Mouse (Mus musculus): ENCODE data around the gene Rbbp8nl. TPM values are rescaled to one million over a fixed set of nuclear protein-coding genes. Genes with fewer than 3 reads are reported as not detected.
A peak's percentile ranks its signal among the peaks of the same experiment; 100 is the strongest.

The Rbbp8nl gene
- polyA plus RNA-seq, 1 experiment from 2014 or later = 1.2 TPM

DNA sequence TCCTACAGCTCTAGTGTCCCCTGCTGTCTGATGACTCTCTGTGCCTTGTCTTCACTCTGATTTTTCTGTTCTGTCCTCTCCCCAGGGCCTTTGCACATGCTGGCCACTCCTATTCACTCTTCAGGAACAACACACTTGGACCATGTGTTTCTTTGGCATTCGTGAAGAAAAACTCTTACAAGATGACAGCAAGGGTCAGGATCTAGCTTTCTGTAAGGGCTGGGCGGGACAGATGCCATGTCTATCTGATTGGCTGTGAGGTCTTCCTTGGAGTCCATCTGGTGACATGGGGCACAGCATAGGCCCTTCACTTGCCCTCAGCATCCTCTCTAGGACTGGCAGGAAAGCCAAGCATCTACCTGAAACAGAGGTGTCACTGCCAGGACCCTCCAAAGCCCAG, 16.3 kb upstream of the Rbbp8nl start:
- H3K4me2 ChIP-seq (replicated peaks) = no peak overlapping the region
- H3K36me3 ChIP-seq = no peaks in the 10 kb centered on the region
- H3K4me3 ChIP-seq = no peak overlapping the region
- ATAC-seq (ENCODE audit: low FRiP score, low read depth) = no peak
- no peaks in the 10 kb centered on the region for H3K27me3 ChIP-seq
- no peak overlapping the region for H3K27ac ChIP-seq
- H3K9ac ChIP-seq = no peak overlapping the region
- no peaks in the 10 kb centered on the region for H3K4me1 ChIP-seq
- 0 out of 2 replicates have a peak, but pooled peaks cover 3% of the 10 kb centered on the region for H3K9me3 ChIP-seq
- WGBS = 75% methylated on average over 2 of the region's 2 CpGs

GRCm38 (mm10) chr2:180305490-180305889, 15.8 kb upstream of the Rbbp8nl start:
- Histone ChIP-seq H3K36me3 (no peaks in the 10 kb centered on the region), H3K27me3 (no peaks in the 10 kb centered on the region), H3K9me3 (0 out of 2 replicates have a peak, but pooled peaks cover 3% of the 10 kb centered on the region), H3K4me2 (replicated peaks) (no peak overlapping the region), H3K27ac (no peak overlapping the region), H3K4me1 (no peaks in the 10 kb centered on the region), H3K4me3 (no peak overlapping the region), H3K9ac (no peak overlapping the region)
- 77% methylated on average over 3 of the region's 3 CpGs for WGBS
- no peak for ATAC-seq (ENCODE audit: low FRiP score, low read depth)

GRCm38 (mm10) chr2:180304554-180304953, 14.9 kb upstream of the Rbbp8nl start:
- no peaks in the 10 kb centered on the region for H3K27me3 ChIP-seq
- H3K9me3 ChIP-seq = 0 out of 2 replicates have a peak, but pooled peaks cover 3% of the 10 kb centered on the region
- no peaks in the 10 kb centered on the region for H3K36me3 ChIP-seq
- ATAC-seq (ENCODE audit: low FRiP score, low read depth) = no peak
- no peak overlapping the region for H3K27ac ChIP-seq
- H3K4me3 ChIP-seq = no peak overlapping the region
- WGBS = 66% methylated on average over 4 of the region's 4 CpGs
- no peaks in the 10 kb centered on the region for H3K4me1 ChIP-seq
- no peak overlapping the region for H3K4me2 ChIP-seq (replicated peaks)
- H3K9ac ChIP-seq = no peak overlapping the region

GRCm38 (mm10) chr2:180303468-180303867, 13.8 kb upstream of the Rbbp8nl start:
- Histone ChIP-seq H3K4me2 (replicated peaks) (no peak overlapping the region), H3K4me1 (no peaks in the 10 kb centered on the region), H3K27me3 (no peaks in the 10 kb centered on the region), H3K9ac (no peak overlapping the region), H3K36me3 (no peaks in the 10 kb centered on the region), H3K4me3 (no peak overlapping the region), H3K9me3 (0 out of 2 replicates have a peak, but pooled peaks cover 3% of the 10 kb centered on the region), H3K27ac (no peak overlapping the region)
- ATAC-seq (ENCODE audit: low FRiP score, low read depth) = no peak
- 43% methylated on average over 12 of the region's 12 CpGs for WGBS

DNA sequence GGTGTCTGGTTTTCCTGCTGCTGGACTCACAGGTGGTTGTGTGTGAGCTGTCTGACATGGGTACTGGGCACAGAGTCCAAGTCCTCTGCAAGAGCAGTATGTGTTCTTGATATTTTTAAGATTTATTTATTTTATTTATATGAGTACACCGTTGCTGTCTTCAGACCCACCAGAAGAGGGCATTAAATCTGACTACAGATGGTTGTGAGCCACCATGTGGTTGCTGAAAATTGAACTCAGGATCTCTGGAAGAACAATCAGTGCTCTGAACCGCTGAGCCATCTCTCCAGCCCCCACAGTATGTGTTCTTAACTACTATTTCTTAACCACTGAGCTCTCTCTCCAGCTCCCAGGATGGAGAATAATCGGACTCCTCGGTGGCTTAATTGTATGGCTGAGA, 12.5 kb upstream of the Rbbp8nl start:
- Histone ChIP-seq H3K4me2 (replicated peaks) (no peak overlapping the region), H3K9ac (no peak overlapping the region), H3K9me3 (0 out of 2 replicates have a peak, but pooled peaks cover 3% of the 10 kb centered on the region), H3K27ac (no peak overlapping the region), H3K36me3 (no peaks in the 10 kb centered on the region), H3K4me1 (no peaks in the 10 kb centered on the region), H3K4me3 (no peak overlapping the region), H3K27me3 (no peaks in the 10 kb centered on the region)
- 83% methylated on average over 4 of the region's 4 CpGs for WGBS
- ATAC-seq (ENCODE audit: low FRiP score, low read depth) = no peak

DNA sequence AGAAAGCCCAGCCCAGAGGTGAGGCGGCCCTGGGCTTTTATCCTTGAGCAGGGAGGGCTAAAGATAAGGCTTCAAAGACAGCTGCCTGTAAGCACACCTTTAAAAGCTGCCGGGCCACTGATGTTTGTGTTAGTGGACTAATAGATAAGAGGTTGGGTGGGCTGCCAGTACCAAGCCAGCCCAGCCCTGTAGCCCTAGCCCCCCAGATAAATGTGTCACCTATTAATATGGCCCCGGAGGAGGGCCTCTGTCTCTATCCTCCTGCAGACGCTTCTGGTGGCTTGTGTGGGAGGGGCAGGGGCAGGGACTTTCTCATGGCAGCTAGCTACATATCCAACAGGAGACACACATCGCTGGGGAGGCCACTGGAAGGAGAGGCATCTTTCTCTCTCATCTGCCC, 11.1 kb upstream of the Rbbp8nl start:
- Histone ChIP-seq H3K4me2 (replicated peaks) (no peak overlapping the region), H3K27ac (no peak overlapping the region), H3K27me3 (no peaks in the 10 kb centered on the region), H3K36me3 (no peaks in the 10 kb centered on the region), H3K4me3 (no peak overlapping the region), H3K9me3 (0 out of 2 replicates have a peak, but pooled peaks cover 3% of the 10 kb centered on the region), H3K9ac (no peak overlapping the region), H3K4me1 (no peaks in the 10 kb centered on the region)
- 23% methylated on average over 5 of the region's 5 CpGs for WGBS
- ATAC-seq (ENCODE audit: low FRiP score, low read depth) = no peak

- WGBS = 61% methylated on average over 2 of the region's 2 CpGs
- H3K27ac ChIP-seq = no peak overlapping the region
- H3K9me3 ChIP-seq = 0 out of 2 replicates have a peak, but pooled peaks cover 3% of the 10 kb centered on the region
- H3K4me2 ChIP-seq (replicated peaks) = no peak overlapping the region
- no peak overlapping the region for H3K9ac ChIP-seq
- no peaks in the 10 kb centered on the region for H3K4me1 ChIP-seq
- H3K36me3 ChIP-seq = no peaks in the 10 kb centered on the region
- ATAC-seq (ENCODE audit: low FRiP score, low read depth) = no peak
- no peaks in the 10 kb centered on the region for H3K27me3 ChIP-seq
- no peak overlapping the region for H3K4me3 ChIP-seq
These were observed 10.6 kb upstream of the Rbbp8nl start for GRCm38 (mm10) chr2:180300252-180300651.

DNA sequence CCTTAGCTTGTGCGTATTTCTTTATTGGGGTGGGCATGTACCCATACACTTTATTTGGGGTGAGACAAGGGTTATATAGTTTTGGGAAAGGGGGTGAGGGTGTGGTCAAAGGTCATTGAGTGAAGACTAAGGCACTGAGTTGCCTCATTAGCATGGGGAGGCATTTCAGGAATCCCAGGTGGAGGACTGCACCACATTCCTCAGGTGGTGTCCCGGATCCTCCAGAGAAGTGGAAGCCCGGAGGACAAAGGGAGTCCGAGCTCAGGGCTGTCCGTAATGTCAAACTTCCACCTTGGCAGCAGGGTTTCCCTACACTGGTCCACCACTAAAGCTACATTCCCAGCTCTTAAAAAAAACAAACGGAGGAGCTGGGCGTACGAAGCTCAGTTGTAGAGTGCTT, 3.2 kb upstream of the Rbbp8nl start:
- Histone ChIP-seq H3K9ac (no peak overlapping the region), H3K9me3 (no peaks in the 10 kb centered on the region), H3K4me1 (peaks cover 6% of the 10 kb centered on the region; the same call in 1 of the 2 replicates), H3K4me2 (replicated peaks) (no peak overlapping the region), H3K27me3 (no peaks in the 10 kb centered on the region), H3K36me3 (no peaks in the 10 kb centered on the region), H3K4me3 (no peak overlapping the region), H3K27ac (no peak overlapping the region)
- no peak for ATAC-seq (ENCODE audit: low FRiP score, low read depth)
- 68% methylated on average over 8 of the region's 8 CpGs for WGBS

GRCm38 (mm10) chr2:180292026-180292425, 2.3 kb upstream of the Rbbp8nl start:
- no peak overlapping the region for H3K27ac ChIP-seq
- no peaks in the 10 kb centered on the region for H3K36me3 ChIP-seq
- H3K4me3 ChIP-seq = no peak overlapping the region
- H3K9ac ChIP-seq = no peak overlapping the region
- H3K27me3 ChIP-seq = no peaks in the 10 kb centered on the region
- peaks cover 6% of the 10 kb centered on the region; the same call in 1 of the 2 replicates for H3K4me1 ChIP-seq
- 55% methylated on average over 4 of the region's 4 CpGs for WGBS
- no peaks in the 10 kb centered on the region for H3K9me3 ChIP-seq
- H3K4me2 ChIP-seq (replicated peaks) = no peak overlapping the region
- ATAC-seq (ENCODE audit: low FRiP score, low read depth) = no peak

- Histone ChIP-seq H3K4me1 (peaks cover 6% of the 10 kb centered on the region; the same call in 1 of the 2 replicates), H3K4me2 (replicated peaks) (no peak overlapping the region), H3K36me3 (no peaks in the 10 kb centered on the region), H3K27me3 (no peaks in the 10 kb centered on the region), H3K9me3 (no peaks in the 10 kb centered on the region), H3K4me3 (no peak overlapping the region), H3K9ac (no peak overlapping the region), H3K27ac (no peak overlapping the region)
- WGBS = 76% methylated on average over 5 of the region's 5 CpGs
- no peak for ATAC-seq (ENCODE audit: low FRiP score, low read depth)
These were observed 1.9 kb upstream of the Rbbp8nl start for GRCm38 (mm10) chr2:180291566-180291965.

- 52% methylated on average over 6 of the region's 6 CpGs for WGBS
- ATAC-seq (ENCODE audit: low FRiP score, low read depth) = no peak
These were observed 824 bp upstream of the Rbbp8nl start for GRCm38 (mm10) chr2:180290503-180290902.

DNA sequence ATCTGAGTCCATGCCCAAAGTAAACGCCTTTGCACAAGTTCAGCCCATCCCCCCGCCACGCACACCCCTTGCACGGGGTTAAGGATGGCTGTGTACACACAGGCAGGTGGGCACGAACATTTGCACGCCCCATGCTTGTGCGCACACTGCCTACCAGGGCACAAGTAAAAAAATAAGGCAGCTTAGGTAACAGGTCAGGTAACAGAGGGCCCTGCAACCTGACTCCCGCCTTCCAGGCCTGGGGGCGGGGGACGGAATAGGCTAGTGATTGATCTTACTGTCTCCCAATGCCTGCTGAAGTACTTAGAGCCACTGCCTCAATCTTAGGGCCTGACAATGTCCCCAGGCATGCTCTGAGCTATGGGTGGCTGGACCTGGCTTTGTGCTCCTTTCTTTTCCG, 713 bp downstream of the Rbbp8nl start:
- no peak for ATAC-seq (ENCODE audit: low FRiP score, low read depth)
- Histone ChIP-seq H3K27me3 (no peaks in the 10 kb centered on the region), H3K9me3 (no peaks in the 10 kb centered on the region), H3K27ac (no peak overlapping the region), H3K4me3 (no peak overlapping the region), H3K4me1 (peaks cover 6% of the 10 kb centered on the region; the same call in 1 of the 2 replicates), H3K9ac (no peak overlapping the region; the same call in 1 of the 2 replicates), H3K36me3 (no peaks in the 10 kb centered on the region), H3K4me2 (replicated peaks) (peak overlapping the region; percentile 30)
- 37% methylated on average over 11 of the region's 11 CpGs for WGBS

More at GRCm38 (mm10) chr2:180290503-180290902, 824 bp upstream of the Rbbp8nl start:
- Histone ChIP-seq H3K9ac (no peak overlapping the region), H3K4me1 (peaks cover 6% of the 10 kb centered on the region; the same call in 1 of the 2 replicates), H3K4me2 (replicated peaks) (no peak overlapping the region), H3K36me3 (no peaks in the 10 kb centered on the region), H3K27ac (no peak overlapping the region), H3K27me3 (no peaks in the 10 kb centered on the region), H3K9me3 (no peaks in the 10 kb centered on the region), H3K4me3 (no peak overlapping the region)

GRCm38 (mm10) chr2:180279321-180279720, 10.4 kb downstream of the Rbbp8nl start:
- H3K9me3 ChIP-seq = no peaks in the 10 kb centered on the region
- H3K4me3 ChIP-seq = no peak overlapping the region
- no peak for ATAC-seq (ENCODE audit: low FRiP score, low read depth)
- no peak overlapping the region for H3K27ac ChIP-seq
- no peaks in the 10 kb centered on the region for H3K36me3 ChIP-seq
- no peak overlapping the region for H3K4me2 ChIP-seq (replicated peaks)
- 0 out of 2 replicates have a peak, but pooled peaks cover 14% of the 10 kb centered on the region for H3K4me1 ChIP-seq
- H3K9ac ChIP-seq = no peak overlapping the region
- WGBS = 78% methylated on average over 8 of the region's 8 CpGs
- H3K27me3 ChIP-seq = 0 out of 2 replicates have a peak, but pooled peaks cover 3% of the 10 kb centered on the region
